Mouse (Mus musculus) ES-Bruce4 (cell line): ENCODE measurements around the gene Ice2.

ENCODE experiments used
- CTCF ChIP-seq: IDR thresholded peaks from one replicate; pipeline ENCODE4 v1.8.1; 2011; ENCODE audit warnings: low read depth, low read length
- POLR2A ChIP-seq: IDR thresholded peaks from one replicate; pipeline ENCODE4 v1.8.1; 2011; ENCODE audit warnings: low read length; ENCODE audit not compliant: insufficient read depth

DNA sequence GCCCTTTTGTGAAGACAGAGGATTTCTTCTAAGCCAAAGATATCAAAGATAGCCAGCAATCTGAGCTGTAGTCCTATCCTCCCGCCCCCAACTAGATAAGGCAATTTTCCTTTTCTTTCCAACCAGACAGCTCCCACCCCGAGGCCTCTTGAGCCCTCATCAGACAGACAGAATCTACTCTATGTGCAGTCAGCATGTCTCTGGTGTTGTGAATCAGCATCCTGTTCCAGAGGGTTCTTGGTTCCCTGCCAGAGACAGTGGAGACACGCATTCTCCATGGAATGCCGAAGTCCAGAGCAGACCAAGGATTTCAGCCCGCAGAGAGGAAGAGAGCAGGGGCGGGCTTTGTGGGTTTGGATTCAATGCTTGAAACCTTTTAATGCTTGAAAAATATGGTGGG, 75.0 kb downstream of the Ice2 start:
- TF ChIP-seq CTCF (no peak), POLR2A (no peak)
